Comparison of ENCODE assay signal across 11 mouse cellular contexts in genomic region chr12:100819965-100820364, GRCm38 (mm10). TPM values are rescaled to one million over a fixed set of nuclear protein-coding genes. Genes with fewer than 3 reads are reported as not detected.
DNase-seq lines count a peak whose midpoint lies in the region; ATAC-seq lines count a peak whose summit lies in the region.
"Had no signal": no experiment of that assay in that cellular context is flagged by ENCODE, and none has a peak within 500 bp of the region (broad histone marks: within the 10 kb centered on the region; RNA-seq: fewer than 3 reads in every experiment).

No protein-coding gene starts in this region.

- H3K9ac ChIP-seq in midbrain, embryonic 11.5 days (ENCODE audit: low read length) = no peak overlapping the region
- no peak overlapping the region for H3K9ac ChIP-seq in midbrain, embryonic 16.5 days (ENCODE audit: low read depth, low read length)
- no peak overlapping the region for H3K9ac ChIP-seq in hindbrain, embryonic 12.5 days
- H3K9ac ChIP-seq: forebrain, embryonic 12.5 days had no signal

- DNase-seq in midbrain, embryonic 11.5 days (ENCODE audit: low spot score, missing footprints) = peak; percentile 35
- DNase-seq in heart, postnatal 4 days = peak; percentile 65
- no peak for DNase-seq in c-Kit-positive CD71-positive TER-119-positive erythroid progenitor cells, embryonic 14.5 days (ENCODE audit: low spot score)
- DNase-seq in right cerebral cortex, postnatal 4 days = no peak
- DNase-seq: layer of hippocampus, adult 9-11 months; lung, postnatal 10 days had no signal

- H3K4me3 ChIP-seq in midbrain, embryonic 11.5 days (ENCODE audit: low read depth, low read length) = no peak overlapping the region
- no peak overlapping the region for H3K4me3 ChIP-seq in midbrain, embryonic 16.5 days (ENCODE audit: low read depth, low read length)
- no peak overlapping the region for H3K4me3 ChIP-seq in hindbrain, embryonic 12.5 days
- H3K4me3 ChIP-seq: forebrain, embryonic 12.5 days had no signal

- H3K36me3 ChIP-seq in midbrain, embryonic 11.5 days (ENCODE audit: control insufficient read depth, insufficient read depth, low read length) = no peaks in the 10 kb centered on the region
- H3K36me3 ChIP-seq in midbrain, embryonic 16.5 days (ENCODE audit: control insufficient read depth, insufficient read depth, low read length) = no peaks in the 10 kb centered on the region
- no peaks in the 10 kb centered on the region for H3K36me3 ChIP-seq in hindbrain, embryonic 12.5 days
- H3K36me3 ChIP-seq: forebrain, embryonic 12.5 days had no signal

- no peak overlapping the region for H3K4me2 ChIP-seq in midbrain, embryonic 11.5 days
- H3K4me2 ChIP-seq in midbrain, embryonic 16.5 days (ENCODE audit: low read length) = no peak overlapping the region
- no peak overlapping the region for H3K4me2 ChIP-seq in hindbrain, embryonic 12.5 days (replicated peaks)
- H3K4me2 ChIP-seq: forebrain, embryonic 12.5 days had no signal

- H3K27me3 ChIP-seq in midbrain, embryonic 11.5 days (ENCODE audit: control insufficient read depth, insufficient read depth, low read length) = no peaks in the 10 kb centered on the region
- no peaks in the 10 kb centered on the region for H3K27me3 ChIP-seq in midbrain, embryonic 16.5 days (ENCODE audit: control insufficient read depth, insufficient read depth, low read depth, low read length)
- H3K27me3 ChIP-seq in hindbrain, embryonic 12.5 days = no peaks in the 10 kb centered on the region
- H3K27me3 ChIP-seq: forebrain, embryonic 12.5 days had no signal

- no peaks in the 10 kb centered on the region for H3K4me1 ChIP-seq in midbrain, embryonic 11.5 days (ENCODE audit: control insufficient read depth, insufficient read depth, low read length)
- H3K4me1 ChIP-seq in midbrain, embryonic 16.5 days (ENCODE audit: control insufficient read depth, insufficient read depth, low read length) = no peaks in the 10 kb centered on the region
- H3K4me1 ChIP-seq in hindbrain, embryonic 12.5 days = no peaks in the 10 kb centered on the region
- H3K4me1 ChIP-seq: forebrain, embryonic 12.5 days had no signal

- H3K9me3 ChIP-seq in midbrain, embryonic 11.5 days (ENCODE audit: control insufficient read depth, low read length) = no peaks in the 10 kb centered on the region
- H3K9me3 ChIP-seq in midbrain, embryonic 16.5 days (replicated peaks; ENCODE audit: control insufficient read depth, low read length, poor library complexity, severe bottlenecking) = no peaks in the 10 kb centered on the region
- no peaks in the 10 kb centered on the region for H3K9me3 ChIP-seq in hindbrain, embryonic 12.5 days (replicated peaks)
- H3K9me3 ChIP-seq: forebrain, embryonic 12.5 days had no signal

- H3K27ac ChIP-seq in midbrain, embryonic 11.5 days (ENCODE audit: low read depth, low read length) = no peak overlapping the region
- H3K27ac ChIP-seq in midbrain, embryonic 16.5 days (ENCODE audit: low read length) = no peak overlapping the region
- H3K27ac ChIP-seq in hindbrain, embryonic 12.5 days = no peak overlapping the region
- H3K27ac ChIP-seq: forebrain, embryonic 12.5 days had no signal

- no peak for ATAC-seq in midbrain, embryonic 11.5 days (ENCODE audit: low FRiP score)
- ATAC-seq in midbrain, embryonic 16.5 days = no peak
- ATAC-seq in granulocyte monocyte progenitor cell, adult 5-6 weeks (replicated peaks; ENCODE audit: poor library complexity, severe bottlenecking) = peak; percentile 65
- ATAC-seq in hindbrain, embryonic 12.5 days (ENCODE audit: low FRiP score) = no peak
- ATAC-seq: intestine, postnatal 0 days had no signal

RNA-seq across cellular contexts. Expression of gene Dglucy, which starts 41.1 kb away (rescaled TPM):
- 0.23 and 0.44 TPM in 2 replicates for polyA plus RNA-seq in midbrain, embryonic 11.5 days (2014; fragmentation: Nextera tagmentation; extraction: Ambion mirVana)
- polyA plus RNA-seq in midbrain, embryonic 16.5 days (2015; fragmentation: Nextera tagmentation; extraction: Ambion mirVana) = 2.2 and 2.9 TPM in 2 replicates
- 16.4 and 29.8 TPM in 2 replicates for total RNA-seq in granulocyte monocyte progenitor cell, adult 5-6 weeks (2014; fragmentation: Nextera tagmentation)
- 14.1 and 23.2 TPM in 2 replicates for total RNA-seq in granulocyte monocyte progenitor cell, adult 5-6 weeks (2017)
- total RNA-seq in heart, postnatal 4 days (2021) = 10 to 100 TPM; 14.2 to 17.0 TPM
- 2.0 and 2.8 TPM in 2 replicates for polyA plus RNA-seq in hindbrain, embryonic 12.5 days (2016; fragmentation: Nextera tagmentation; extraction: Ambion mirVana)

Comparison
In these comparisons a context has a peak if more than half of its experiments do, and no peak if none do; other contexts are left out.
1. DNase-seq: peak in midbrain, embryonic 11.5 days (single experiment) and heart, postnatal 4 days (single experiment); none in c-Kit-positive CD71-positive TER-119-positive erythroid progenitor cells, embryonic 14.5 days (single experiment) and right cerebral cortex, postnatal 4 days (single experiment).